Mouse (Mus musculus) kidney, adult 9 months (tissue): ENCODE data around the gene Snap23.
"Not testable (repeated sequence)": the region's sequence is repeated elsewhere in the genome, so short reads cannot be mapped to it uniquely, and the experiment has no call there.

ENCODE experiments used
- DNase-seq: peaks from one replicate; pipeline ENCODE4 v3.0.0; 2022

Gene Snap23

GRCm38 (mm10) chr2:120566886-120567797 is at the start of gene Snap23:
Snap23 (plus strand) TSS chr2:120567671.
- peak; percentile 98 for DNase-seq

- DNase-seq, result no peak
Observed at GRCm38 (mm10) chr2:120518547-120519210, 48.8 kb upstream of the Snap23 start.

GRCm38 (mm10) chr2:120526771-120527170 is 40.7 kb upstream of the Snap23 start:
- DNase-seq, result no peak

- DNase-seq, result no peak
Observed at GRCm38 (mm10) chr2:120529531-120529930, 37.9 kb upstream of the Snap23 start.

GRCm38 (mm10) chr2:120531223-120531622 is 36.2 kb upstream of the Snap23 start:
- DNase-seq, result no peak

GRCm38 (mm10) chr2:120539333-120539732 is 28.1 kb upstream of the Snap23 start:
- peak; percentile 15 for DNase-seq

- DNase-seq, result peak; percentile 96
Observed at GRCm38 (mm10) chr2:120539778-120540208, 27.7 kb upstream of the Snap23 start.

- DNase-seq, result no peak
Observed at GRCm38 (mm10) chr2:120544732-120545131, 22.7 kb upstream of the Snap23 start.

- peak; percentile 67 for DNase-seq
Observed at GRCm38 (mm10) chr2:120556868-120557267, 10.6 kb upstream of the Snap23 start.

- no peak for DNase-seq
Observed at GRCm38 (mm10) chr2:120558813-120559212, 8.7 kb upstream of the Snap23 start.

GRCm38 (mm10) chr2:120561524-120561923 is 5.9 kb upstream of the Snap23 start:
- no peak for DNase-seq

- no peak for DNase-seq
Observed at GRCm38 (mm10) chr2:120562859-120563234, 4.6 kb upstream of the Snap23 start.

GRCm38 (mm10) chr2:120563235-120563990 is 4.1 kb upstream of the Snap23 start, which contains the start of gene Zfp106:
Zfp106 (minus strand) TSS chr2:120563843.
- DNase-seq, result peak; percentile 93

GRCm38 (mm10) chr2:120564548-120565188 is 2.8 kb upstream of the Snap23 start:
- DNase-seq, result not testable (repeated sequence)

- DNase-seq, result no peak
Observed at GRCm38 (mm10) chr2:120565363-120565762, 2.1 kb upstream of the Snap23 start.

GRCm38 (mm10) chr2:120567798-120568320 is 388 bp downstream of the Snap23 start:
- no peak for DNase-seq

GRCm38 (mm10) chr2:120571081-120571480 is 3.6 kb downstream of the Snap23 start:
- peak; percentile 85 for DNase-seq

GRCm38 (mm10) chr2:120572161-120572560 is 4.7 kb downstream of the Snap23 start:
- not testable (repeated sequence) for DNase-seq

- DNase-seq, result no peak
Observed at GRCm38 (mm10) chr2:120575121-120575520, 7.7 kb downstream of the Snap23 start.

GRCm38 (mm10) chr2:120575978-120576377 is 8.5 kb downstream of the Snap23 start:
- no peak for DNase-seq

GRCm38 (mm10) chr2:120577799-120578198 is 10.3 kb downstream of the Snap23 start:
- DNase-seq, result no peak

- peak; percentile 24 for DNase-seq
Observed at GRCm38 (mm10) chr2:120578286-120578685, 10.8 kb downstream of the Snap23 start.
